Mouse (Mus musculus) thymus, postnatal 14 days (tissue): ENCODE measurements at regions not wholly inside any gene's neighbourhood (a gene's known extent, or its start where the extent isn't known, plus 50 kb on each side); places are given as distances from the start of the nearest gene placed in this dataset.
A peak's percentile ranks its signal among the peaks of the same experiment; 100 is the strongest.

ENCODE experiments used
- DNase-seq: peaks from one replicate; pipeline ENCODE4 v3.0.0; 2021

DNA sequence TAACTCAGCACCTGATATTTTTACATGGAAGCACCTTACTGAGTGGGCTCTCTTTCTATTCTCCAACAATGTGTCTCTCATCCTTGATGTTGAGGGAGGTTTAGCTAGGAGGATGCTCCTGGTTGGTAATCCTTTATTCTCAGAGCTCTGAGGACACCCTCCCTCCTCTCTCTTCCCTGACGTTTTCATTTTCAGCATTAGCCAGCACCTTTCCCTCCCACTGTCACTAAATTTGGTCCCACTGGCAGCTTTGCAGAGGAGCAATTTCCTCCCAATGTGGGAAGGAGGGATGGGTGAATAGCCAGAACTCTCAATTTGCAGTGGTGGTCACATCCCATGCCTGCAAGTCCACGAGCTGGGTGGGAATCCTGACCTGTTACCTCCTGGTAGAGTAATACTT is 402.5 kb upstream of the Cdh4 start:
- no peak for DNase-seq

DNA sequence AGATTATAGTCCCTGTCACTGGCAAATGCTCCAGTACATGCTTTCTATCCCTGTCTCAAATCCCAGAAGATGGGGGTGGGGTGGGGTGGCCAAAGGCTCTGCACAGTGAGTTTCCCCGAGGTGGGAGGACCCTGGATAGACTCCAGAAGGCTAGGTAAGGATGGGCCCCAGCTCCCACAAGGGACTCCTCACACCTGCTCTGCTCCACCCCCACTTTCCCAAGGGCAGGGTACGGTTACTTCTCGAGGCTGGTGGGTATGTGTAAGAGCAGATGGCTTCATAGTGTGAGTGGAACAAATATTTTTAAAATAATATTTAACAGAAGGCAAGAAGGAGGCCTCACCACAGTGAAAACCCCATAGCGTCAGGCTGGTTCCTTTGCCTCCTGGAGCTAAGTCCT is 398.6 kb upstream of the Cdh4 start:
- no peak for DNase-seq

DNA sequence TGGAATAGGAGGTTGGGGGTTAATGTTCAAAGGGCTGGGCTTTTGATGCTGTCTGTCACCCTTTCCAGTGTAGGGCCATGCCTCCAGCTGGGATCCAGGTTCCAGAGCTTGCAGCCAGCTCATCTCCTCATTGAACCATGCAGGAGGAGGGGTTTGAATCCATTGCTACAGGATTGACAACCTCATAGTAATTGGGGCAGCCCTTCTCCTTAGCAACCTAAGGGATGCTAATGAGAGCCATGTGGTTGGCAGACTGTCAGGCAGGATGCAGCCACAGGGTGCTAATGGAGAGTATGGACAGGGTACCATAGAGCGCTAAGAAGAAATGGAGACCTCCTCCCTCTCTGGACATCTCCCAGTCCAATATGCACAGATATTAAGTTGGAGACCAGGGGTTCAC is 396.9 kb upstream of the Cdh4 start:
- no peak for DNase-seq

DNA sequence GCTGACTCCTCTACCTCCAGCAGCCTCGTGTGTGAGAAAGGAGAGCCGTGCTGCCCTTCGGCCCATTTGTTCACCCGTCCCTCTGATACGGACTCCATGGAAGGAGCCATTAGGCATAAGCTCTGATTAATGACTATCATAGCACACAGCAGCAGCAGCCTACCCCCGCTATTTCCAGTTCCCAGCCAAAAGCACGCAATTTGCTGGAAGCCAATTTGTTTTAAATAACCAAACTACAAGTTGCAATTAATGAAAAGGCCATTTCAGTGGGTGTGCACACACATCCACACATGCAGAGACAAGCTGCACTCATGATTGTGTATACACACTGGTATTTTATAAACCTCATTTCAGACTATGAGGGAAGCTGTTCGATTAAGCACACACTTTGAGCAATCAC is 387.8 kb upstream of the Cdh4 start:
- DNase-seq: no peak

DNA sequence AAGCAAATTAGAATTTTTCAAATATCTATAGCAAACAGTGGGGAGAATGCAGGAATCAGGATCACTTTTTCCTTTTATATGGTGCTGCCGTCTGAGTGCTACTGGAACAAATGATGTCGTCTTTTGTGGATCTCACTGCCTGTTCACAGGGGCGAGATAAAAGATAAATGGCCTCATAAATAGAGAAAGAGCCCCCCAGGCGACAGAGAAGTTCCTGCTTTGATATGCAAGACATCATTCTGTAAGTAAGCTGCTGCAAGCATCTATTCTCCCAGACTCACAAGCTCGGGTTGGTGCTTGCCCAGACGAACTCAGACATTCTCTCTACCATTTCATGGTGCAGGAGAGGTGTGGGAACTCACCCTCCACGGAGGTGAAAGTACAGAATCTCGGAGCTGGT is 377.6 kb upstream of the Cdh4 start:
- no peak for DNase-seq

DNA sequence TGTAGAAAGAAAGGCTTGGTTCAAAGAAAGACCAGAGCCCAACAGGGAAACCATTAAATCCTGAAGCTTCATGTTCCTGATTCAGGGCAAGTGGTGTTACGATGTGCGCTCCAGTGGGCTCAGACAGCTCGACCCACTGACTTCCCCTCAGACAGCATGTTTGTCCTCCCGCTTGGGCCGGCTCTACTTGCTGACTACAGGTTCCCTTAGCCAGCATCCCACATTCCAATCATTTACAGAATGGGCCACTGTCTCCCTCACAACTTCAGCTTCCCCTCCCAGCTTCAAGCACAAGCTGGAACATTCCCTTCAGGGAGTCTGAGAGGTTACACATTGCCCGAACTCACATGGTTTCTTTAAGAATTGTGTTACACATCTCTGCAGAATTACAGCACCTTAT is 372.7 kb upstream of the Cdh4 start:
- DNase-seq: no peak

DNA sequence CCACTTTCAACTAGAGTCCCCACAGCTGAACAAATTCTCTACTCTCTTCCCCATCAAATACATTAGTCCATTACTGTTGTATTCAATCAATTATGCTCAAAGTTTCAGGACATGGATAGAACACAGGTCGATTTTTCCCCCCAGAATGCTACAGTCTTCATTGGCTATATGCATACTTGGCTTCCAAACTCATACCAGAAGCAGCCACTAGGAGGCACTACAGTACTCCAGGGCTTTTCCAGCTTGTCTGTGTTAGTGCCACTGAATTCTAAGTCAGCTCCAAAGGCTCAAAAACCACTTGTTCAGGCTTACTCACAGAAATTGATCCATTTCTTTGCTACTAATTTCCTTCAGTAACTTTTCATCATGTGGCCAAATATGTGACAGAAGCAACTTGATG is 371.9 kb upstream of the Cdh4 start:
- peak; percentile 6 for DNase-seq

DNA sequence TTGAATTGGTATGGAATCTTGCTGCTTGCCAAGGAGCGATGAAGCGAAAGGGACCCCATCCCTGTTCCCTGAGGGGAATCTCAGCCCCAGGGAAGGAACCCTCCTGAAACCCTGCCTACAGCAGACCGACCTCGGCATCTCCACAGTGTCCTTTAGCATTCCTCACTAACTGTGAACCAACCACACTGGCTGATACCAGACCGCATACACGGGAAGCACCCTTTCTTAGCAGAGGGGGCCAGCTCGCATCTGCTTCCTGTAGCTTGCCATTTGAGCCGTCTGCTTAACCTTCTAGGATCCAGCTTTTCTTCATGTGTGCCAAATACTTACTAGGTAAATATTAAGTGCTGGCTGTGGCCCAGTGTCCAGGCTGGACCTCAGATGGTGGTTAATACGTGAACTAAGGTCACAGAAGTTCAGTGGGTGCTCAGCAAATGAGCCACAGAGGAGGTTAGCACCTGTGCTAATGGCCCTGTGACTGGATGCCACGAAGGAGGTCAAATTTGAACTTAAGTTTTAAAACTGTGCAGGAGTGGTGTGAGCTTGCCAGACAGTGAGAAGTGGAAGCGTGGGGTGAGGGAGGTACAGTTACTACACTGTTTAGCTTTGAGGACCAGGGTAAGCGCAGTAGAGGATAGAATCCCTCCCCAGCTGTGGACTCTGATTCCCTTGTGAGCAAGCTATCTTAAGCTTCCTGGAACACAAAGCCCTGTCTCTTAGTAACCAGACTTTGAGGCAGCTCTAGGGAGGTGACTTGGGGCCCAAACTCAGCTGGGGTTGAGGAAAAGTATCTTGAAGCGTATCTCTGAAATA is 361.6 kb upstream of the Cdh4 start:
- no peak for DNase-seq

DNA sequence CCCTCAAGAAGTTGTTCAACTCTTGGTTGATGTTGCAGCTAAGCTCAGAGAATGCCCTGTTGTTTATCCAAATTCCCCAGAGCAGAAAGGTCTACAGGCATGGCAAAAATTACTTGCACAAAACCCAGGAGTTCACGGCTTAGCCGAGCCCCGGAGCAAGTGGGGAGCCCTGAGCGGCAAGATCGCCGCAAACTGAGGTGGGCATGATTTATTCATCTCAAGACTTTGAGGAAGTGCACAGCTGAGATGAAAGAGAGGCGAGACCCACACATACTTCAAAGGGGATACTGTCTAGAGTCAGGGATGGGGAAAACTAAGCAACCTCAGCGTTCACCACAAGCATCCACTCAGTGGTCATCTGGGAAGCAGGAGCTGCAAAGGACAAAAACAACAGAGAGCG is 355.3 kb upstream of the Cdh4 start:
- DNase-seq: no peak

DNA sequence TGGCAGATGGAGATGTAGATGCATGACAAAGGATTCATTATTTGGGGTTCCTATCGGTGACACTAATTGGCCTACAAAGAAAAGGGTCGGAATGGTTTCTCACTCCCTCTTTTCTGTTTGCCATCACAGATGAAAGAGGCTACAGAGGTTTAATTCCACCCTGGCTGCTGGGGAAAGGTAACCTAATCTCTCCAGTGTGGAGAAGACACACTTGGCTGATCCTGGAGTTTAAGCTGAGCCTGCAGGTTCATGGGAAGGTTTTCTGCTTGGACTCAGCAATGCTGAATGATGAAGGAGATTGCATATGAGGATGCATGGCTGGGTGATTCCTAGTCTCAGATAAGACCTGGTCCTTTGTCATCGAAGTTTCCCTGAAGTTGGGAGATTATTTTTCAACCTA is 350.8 kb upstream of the Cdh4 start:
- DNase-seq: no peak

DNA sequence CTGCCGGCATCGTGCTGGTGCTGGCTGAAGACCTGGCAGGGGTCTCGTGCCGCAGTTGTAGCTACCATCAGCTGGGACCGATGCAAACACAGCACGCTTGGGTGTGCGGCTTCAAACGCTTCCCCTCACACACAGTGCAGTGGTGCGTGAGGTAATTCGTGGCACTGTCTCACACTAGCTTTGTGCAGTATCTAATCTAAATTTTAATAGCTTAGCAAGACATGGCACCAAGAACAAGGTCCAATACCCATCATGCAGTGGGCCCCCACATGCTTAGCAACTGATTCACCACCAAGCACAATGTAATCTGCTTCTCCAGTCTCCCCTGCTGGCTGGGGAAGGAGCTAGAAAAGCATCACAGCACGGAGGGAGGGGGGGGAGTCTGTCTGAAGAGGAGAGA is 348.2 kb upstream of the Cdh4 start:
- no peak for DNase-seq

DNA sequence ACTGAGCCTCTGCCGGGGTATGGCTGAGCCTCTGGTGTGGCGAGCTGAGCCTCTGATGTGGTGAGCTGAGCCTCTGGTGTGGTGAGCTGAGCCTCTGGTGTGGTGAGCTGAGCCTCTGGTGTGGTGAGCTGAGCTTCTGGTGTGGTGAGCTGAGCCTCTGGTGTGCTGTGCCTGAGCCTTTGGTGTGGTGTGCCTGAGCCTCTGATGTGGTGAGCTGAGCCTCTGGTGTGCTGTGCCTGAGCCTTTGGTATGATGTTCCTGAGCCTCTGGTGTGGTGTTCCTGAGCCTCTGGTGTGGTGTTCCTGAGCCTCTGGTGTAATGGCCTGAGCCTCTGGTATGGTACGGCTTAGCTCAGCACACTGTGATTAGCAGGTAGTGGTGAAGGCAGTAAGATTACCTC is 346.2 kb upstream of the Cdh4 start:
- peak; percentile 19 for DNase-seq

DNA sequence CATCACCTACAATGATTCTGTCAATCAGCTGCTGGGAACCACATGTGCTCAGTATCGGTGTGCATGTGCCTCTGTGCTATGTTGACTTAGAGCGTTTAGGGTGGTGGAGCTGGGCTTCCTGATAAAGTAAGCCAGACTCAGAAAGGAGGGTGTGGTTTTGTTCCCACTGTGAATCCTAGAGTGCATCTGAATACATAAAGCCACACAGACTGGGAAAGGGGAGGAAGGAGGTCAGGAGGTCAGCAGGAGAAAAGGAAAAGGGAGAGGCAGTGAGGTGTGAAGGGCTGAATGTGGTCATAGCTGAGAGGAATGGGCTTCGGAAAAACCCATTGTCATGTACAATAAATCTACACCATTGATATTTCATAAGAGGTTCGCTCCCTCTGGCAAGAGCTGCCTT is 345.4 kb upstream of the Cdh4 start:
- no peak for DNase-seq

DNA sequence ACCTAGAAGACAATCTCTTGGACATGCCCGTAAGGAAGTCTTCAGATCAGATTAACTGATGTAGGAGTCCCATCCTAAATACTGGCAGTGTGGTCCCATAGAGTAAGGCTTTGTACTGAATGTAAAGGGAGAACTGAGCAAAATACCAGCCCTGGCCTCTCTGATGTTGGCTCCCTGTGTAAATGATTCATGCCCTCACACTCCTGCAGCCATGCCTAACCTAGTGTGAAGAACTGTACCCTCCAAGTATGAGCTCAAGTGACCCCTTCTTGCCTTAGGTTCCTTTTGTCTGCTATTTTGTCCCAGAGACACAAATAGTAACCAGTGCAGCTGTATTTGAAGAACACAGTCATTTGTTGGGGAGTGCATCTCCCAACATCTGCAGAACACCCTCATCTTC is 342.4 kb upstream of the Cdh4 start:
- no peak for DNase-seq

DNA sequence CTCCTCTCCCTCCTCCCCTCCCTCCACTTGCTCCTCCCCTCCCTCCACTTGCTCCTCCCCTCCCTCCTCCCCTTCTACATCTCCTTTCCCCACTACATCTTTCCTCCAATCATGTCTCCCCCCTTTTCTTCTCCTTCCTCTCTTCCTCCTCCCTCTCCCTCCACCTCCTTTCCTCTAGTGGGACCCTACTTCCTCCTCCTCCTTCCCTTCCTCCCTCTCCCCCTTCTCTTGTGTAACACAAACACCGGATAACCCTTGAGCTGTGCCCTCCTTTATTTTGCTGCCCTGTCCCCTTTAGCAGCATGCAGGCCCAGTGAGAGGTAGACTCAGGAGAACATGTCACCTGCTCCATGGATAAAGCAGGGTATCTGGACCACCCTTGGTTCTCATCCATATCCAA is 339.1 kb upstream of the Cdh4 start:
- DNase-seq: no peak

DNA sequence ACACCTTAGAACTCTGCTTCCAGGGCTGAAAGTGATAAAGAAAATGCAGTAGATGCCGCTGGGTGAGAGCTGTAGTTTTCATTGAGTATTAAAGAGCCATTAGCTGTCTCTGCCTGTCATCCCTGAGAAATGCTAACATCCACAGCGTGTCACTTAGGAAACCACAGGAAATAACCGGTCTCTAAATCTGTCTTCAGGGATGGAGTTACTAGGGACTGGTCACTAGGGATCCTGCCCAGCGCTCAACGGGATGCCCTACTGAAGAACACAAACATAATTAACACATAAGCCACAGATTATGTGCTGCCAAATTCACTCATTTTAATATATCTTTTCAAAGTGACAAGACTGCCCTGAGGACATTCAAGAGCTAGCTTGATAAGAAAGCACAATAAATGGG is 329.3 kb upstream of the Cdh4 start:
- DNase-seq: no peak

DNA sequence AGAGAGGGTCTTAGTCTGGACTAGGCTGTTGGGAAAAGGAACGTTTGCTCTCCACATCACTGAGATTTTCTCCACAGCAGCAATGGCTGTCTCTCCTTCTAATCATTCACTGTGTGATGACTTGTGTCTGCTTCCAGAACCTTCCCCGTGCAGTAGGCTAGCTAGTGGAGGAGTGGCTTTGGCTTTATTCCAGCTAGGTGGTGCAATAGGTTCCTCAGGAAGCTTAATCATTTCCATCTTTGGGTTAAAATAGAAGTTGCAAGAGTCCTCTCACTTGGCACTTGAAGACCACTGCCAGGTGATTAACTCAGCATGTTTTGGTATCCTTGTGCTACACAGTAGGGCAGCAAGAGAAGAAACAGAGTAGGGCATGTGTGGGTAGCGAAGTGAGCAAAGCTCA is 314.2 kb upstream of the Cdh4 start:
- no peak for DNase-seq

DNA sequence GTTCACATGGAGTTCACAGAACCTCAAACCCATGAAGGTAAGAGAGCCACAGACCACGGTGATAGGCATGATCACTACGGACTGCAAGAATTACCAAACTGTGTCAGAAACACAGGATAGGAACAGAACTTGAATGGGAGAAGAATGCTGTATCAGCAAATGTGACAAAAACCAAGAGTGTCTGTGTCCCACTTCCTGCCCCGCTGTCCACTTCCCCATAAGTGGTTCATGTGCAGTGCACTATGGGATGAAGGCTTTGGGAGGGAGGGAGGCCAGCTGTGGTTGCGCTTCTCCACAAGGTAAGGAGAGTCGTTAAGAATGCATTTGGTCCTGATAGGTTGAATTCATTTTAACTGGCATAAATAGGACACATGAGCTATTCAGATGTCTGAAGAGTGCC is 313.8 kb upstream of the Cdh4 start:
- no peak for DNase-seq

DNA sequence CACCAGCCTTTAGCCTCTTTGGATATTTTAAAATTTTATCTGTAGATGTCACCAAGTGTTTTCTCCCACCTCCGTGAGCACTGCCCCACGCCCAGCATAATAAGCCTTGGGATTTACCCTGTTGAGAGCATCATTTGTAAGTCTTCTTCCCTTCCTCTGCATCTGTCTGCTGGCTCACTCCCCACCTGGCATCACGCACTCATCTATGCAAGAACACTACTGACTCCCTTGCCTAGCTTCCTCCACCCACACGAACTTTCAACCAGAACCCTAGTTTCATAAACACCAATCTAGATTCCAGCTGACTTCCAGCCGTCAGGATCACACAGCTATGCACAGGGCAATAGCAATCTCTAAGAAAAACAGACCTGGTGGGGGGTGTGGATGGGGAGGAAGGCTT is 311.2 kb upstream of the Cdh4 start:
- DNase-seq: no peak

DNA sequence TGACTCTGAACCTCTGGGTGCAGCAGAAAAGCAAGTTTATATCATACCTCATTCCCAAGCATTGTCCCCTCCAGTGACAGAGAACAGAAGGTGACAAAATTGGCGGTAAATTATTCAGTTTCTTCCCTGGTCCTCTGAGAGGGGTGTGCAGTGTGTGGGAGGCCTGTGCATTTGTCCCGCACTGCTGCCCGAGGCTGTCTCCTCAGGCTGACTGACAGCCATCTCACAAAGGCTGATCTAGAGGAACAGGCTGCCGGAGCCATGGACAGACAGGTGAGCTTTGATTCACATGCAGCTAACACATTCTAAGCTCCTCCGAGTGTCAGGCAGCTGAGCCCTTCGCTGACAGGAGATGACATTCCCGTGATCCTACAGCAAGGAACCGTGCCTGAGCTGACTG is 299.9 kb upstream of the Cdh4 start:
- DNase-seq: no peak

DNA sequence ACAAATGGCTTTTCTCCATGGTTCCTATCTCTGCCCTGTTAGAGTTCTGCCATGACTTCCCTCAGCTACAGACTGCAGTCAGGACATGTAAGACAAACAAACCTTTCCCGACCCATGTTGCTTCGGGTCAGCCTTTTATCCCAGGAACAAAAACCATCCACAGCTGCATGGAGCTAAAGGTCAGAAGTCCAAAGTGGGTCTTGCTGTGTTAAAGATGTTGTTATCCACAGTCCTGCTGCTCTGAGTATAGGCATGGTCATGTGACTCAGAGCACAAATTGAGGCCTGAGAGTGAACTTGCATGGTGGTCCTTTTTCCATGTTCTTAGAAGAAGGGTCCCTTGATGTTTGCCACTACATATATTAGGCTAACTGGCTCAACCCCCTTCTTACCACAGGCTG is 296.5 kb upstream of the Cdh4 start:
- DNase-seq: no peak

DNA sequence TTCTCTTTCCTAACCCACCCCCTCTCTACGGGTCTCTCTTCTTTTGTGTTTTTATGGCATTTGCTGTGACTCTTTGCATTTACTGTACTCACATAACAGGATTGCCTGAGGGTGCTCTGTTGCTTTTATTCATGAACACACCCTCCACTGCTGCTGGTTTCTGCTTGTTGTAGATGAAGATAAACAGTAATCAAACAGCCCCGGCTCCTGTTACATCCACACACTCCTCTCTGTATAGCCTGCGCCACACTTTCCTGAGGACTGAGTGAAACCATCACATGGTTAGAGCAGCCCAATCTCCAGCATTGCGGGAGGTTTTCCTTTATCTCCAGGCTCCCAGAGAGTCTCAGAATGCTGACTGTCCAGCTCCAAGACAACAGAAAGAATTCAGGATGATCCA is 296.0 kb upstream of the Cdh4 start:
- no peak for DNase-seq

DNA sequence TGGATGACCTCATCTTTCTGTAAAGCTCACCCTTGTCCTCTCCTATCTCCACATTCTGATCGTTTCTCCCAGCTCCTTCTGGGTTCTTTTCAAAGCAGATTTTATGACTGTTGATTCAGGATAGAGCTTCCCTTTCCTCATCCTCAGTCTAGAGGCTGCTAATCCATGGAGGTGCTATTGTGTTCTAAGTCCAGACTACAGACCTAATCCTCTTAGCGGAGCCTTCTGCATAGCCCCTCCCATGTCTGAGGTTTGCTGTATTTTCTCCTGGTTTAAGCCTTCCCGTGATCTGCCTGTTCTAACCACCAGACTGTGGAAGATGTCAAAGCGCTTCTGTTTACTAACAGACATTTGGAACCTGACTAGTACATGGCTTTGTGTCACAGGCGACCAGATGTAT is 294.0 kb upstream of the Cdh4 start:
- no peak for DNase-seq

DNA sequence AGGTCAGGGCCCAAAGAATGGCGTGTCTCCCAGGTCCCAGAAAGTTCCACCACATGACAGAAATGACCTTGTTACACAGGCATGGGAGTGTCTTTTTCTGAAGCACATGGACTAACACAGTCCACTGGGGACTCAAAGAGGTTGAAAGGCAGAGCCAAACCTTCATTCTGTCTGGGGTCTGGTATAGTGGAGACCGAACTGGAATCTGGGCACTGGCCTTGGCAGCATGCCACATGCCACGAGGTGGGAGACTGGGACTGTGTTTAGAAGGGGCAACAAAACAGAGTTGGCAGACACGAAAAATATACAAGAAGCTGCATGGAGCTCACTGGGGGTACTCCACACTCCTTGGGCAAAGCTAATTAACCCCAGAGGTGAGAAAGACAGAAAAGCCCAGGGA is 293.6 kb upstream of the Cdh4 start:
- no peak for DNase-seq

DNA sequence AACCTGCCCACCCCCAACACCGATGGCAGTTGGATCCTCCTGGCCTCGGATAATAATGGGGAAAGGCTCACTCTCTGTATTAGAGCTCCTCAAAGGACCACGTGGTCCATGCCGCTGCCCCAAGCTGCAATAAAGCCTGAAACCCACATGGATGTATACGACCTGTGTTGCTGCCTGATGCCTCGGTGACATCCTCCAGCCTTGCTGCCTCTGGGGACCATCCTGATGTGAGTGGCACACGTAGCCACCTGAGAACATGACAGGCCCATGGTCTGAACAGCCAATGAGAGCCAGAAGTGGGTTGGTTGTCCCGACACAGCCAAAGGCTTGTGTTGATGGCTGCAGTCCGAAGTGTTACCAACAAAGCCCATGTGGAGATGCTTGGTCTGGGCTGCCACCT is 283.4 kb upstream of the Cdh4 start:
- DNase-seq: no peak

DNA sequence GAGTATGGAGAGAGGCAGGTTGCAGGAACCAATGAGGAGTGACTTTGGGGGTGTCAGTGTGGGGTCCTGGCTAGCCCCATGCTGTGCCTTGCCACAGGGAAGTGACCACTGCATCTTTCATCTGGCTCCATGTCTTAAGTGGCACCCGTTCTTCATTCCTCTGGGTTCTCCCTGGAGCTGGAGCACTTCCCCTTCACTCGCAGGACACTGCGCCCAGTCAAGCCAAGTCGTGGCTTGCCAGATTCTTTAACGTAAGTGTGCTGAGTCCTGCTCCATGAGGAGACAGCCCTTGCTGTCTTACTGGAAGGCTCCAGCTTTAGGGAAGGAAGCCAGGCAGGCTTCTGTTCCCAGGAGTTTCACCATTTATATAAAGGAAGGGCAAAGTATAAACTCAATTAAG is 279.1 kb upstream of the Cdh4 start:
- DNase-seq: no peak
